Mouse (Mus musculus) megakaryocyte, embryonic 14.5 days (primary cell): ENCODE results near the gene Ncapg2. TPM values are rescaled to one million over a fixed set of nuclear protein-coding genes. Genes with fewer than 3 reads are reported as not detected.

ENCODE experiments used
- H3K27me3 ChIP-seq: replicated peaks from 2 replicates; pipeline ENCODE3; 2012; ENCODE audit warnings: inconsistent platforms
- H3K36me3 ChIP-seq: replicated peaks from 2 replicates; pipeline ENCODE3; 2012; ENCODE audit warnings: low read length, inconsistent platforms, mixed read lengths
- H3K4me1 ChIP-seq: 2 replicates; pipeline ENCODE4 v1.6.1; 2012; ENCODE audit warnings: inconsistent platforms
- H3K4me3 ChIP-seq: replicated peaks from 2 replicates; pipeline ENCODE3; 2012; ENCODE audit warnings: moderate library complexity, mild to moderate bottlenecking, inconsistent platforms
- H3K9me3 ChIP-seq: 2 replicates; pipeline ENCODE4 v1.6.1; 2012; ENCODE audit warnings: inconsistent platforms
- FLI1 ChIP-seq: IDR thresholded peaks from 2 replicates; pipeline ENCODE4 v1.6.1; 2012; ENCODE audit warnings: low read length, inconsistent platforms, mixed read lengths
- GATA1 ChIP-seq: IDR thresholded peaks from 3 replicates; pipeline ENCODE4 v1.6.1; 2012; ENCODE audit warnings: mixed read lengths, low read length, inconsistent platforms, borderline replicate concordance
- polyA plus RNA-seq: library from polyadenylated mRNA; stranded (reverse); fragments of >175 nt; gene quantifications from 2 replicates; pipeline ENCODE4 v1.2.3, GENCODE M21; 2012; ENCODE audit warnings: low replicate concordance; ENCODE audit not compliant: insufficient read depth

Ncapg2 gene
- polyA plus RNA-seq, 1 experiment, result 0.40 TPM

DNA sequence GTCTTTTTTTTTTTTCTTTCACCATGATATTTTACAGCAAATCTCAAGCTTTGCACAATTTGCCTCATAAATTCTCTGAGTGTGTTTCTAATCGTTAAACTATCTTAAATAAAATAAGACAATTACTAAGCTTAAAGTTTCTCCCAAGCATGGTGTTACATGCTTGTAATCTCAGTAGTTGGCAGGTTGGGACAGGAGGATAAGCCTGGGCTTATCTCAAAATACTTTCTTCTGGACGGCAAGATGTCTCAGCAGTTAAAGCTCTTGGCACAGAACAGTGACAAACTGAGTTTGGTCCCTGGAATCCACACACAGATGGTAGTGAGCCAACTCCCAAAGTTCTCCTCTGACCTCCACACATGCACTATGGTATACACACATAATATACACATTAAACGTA lies 69.5 kb downstream of the Ncapg2 start:
- H3K27me3 ChIP-seq, result no peaks in the 10 kb centered on the region
- no peaks in the 10 kb centered on the region for H3K4me1 ChIP-seq
- TF ChIP-seq FLI1, result no peak
- no peak for TF ChIP-seq GATA1
- no peaks in the 10 kb centered on the region for H3K9me3 ChIP-seq
- no peaks in the 10 kb centered on the region for H3K36me3 ChIP-seq
- no peak overlapping the region for H3K4me3 ChIP-seq

- TF ChIP-seq GATA1, result no peak
- Histone ChIP-seq H3K27me3 (no peaks in the 10 kb centered on the region), H3K36me3 (no peaks in the 10 kb centered on the region), H3K4me1 (no peaks in the 10 kb centered on the region), H3K9me3 (no peaks in the 10 kb centered on the region), H3K4me3 (no peak overlapping the region)
Measured at GRCm38 (mm10) chr12:116478771-116479170, 73.6 kb downstream of the Ncapg2 start.

DNA sequence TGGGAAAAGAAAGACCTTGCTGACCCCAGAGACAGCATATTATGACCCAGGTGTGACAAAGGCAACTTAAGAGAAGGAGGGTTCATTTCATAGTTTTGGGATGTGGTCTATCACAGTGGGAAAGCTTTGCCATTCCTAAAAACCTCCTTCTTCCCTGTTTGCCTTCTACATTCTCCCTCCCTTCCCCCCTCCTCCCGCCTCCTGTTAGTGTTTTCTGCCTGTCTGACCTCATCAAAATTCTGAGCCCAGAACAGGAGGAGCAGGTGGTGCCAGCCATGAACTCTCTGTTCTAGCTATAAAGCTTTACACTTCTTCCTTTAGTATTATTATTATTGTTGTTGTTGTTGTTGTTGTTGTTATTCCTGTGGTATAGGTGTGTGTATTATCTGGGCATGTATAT lies 76.7 kb downstream of the Ncapg2 start:
- no peak for TF ChIP-seq GATA1
- TF ChIP-seq FLI1, result no peak
- Histone ChIP-seq H3K9me3 (no peaks in the 10 kb centered on the region), H3K36me3 (no peaks in the 10 kb centered on the region), H3K27me3 (peaks cover 28% of the 10 kb centered on the region), H3K4me1 (peaks cover 20% of the 10 kb centered on the region), H3K4me3 (no peak overlapping the region)

DNA sequence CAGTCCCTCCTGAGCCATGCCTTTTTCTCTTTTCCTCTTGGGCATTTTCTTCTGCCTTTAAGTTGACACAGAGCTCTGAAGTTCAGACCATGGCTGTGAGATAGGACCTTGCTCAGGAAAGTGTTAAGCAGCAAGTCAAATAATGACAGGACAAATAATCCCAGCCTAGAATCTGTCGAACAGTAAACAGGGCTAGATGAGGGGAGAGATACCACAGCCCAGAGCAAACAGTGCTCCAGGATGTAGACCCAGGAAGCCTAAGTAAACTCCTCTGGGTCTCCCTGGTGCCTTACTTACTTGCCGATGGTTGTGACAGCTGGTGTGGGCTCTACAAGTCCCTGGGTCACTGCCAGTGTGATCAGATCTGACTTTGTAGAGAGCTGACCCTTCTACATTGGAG lies 78.4 kb downstream of the Ncapg2 start:
- Histone ChIP-seq H3K4me3 (no peak overlapping the region), H3K36me3 (no peaks in the 10 kb centered on the region), H3K9me3 (peaks cover 3% of the 10 kb centered on the region; the same call in 1 of the 2 replicates), H3K4me1 (peaks cover 20% of the 10 kb centered on the region), H3K27me3 (peaks cover 43% of the 10 kb centered on the region)
- TF ChIP-seq GATA1, result no peak
- TF ChIP-seq FLI1, result no peak

GRCm38 (mm10) chr12:116484991-116485390 lies 79.8 kb downstream of the Ncapg2 start:
- Histone ChIP-seq H3K4me1 (peaks cover 20% of the 10 kb centered on the region), H3K4me3 (peak overlapping the region; percentile 88), H3K36me3 (no peaks in the 10 kb centered on the region), H3K27me3 (peaks cover 49% of the 10 kb centered on the region), H3K9me3 (peaks cover 3% of the 10 kb centered on the region; the same call in 1 of the 2 replicates)
- no peak for TF ChIP-seq GATA1
- TF ChIP-seq FLI1, result no peak

GRCm38 (mm10) chr12:116485591-116486403 lies 80.6 kb downstream of the Ncapg2 start, which contains the start of gene Ptprn2:
TSS of gene Ptprn2 (plus strand) at chr12:116485720.
- peak within 1 kb of the TSS; percentile 88 for H3K4me3 ChIP-seq
- peaks cover 3% of the 10 kb centered on the region; the same call in 1 of the 2 replicates for H3K9me3 ChIP-seq
- peaks cover 20% of the 10 kb centered on the region for H3K4me1 ChIP-seq
- no peaks in the 10 kb centered on the region for H3K36me3 ChIP-seq
- peaks cover 49% of the 10 kb centered on the region for H3K27me3 ChIP-seq
- no peak for TF ChIP-seq GATA1
- TF ChIP-seq FLI1, result no peak

- H3K4me1 ChIP-seq, result peaks cover 20% of the 10 kb centered on the region
- peaks cover 49% of the 10 kb centered on the region for H3K27me3 ChIP-seq
- H3K36me3 ChIP-seq, result no peaks in the 10 kb centered on the region
- TF ChIP-seq FLI1, result no peak
- no peak for TF ChIP-seq GATA1
- peaks cover 3% of the 10 kb centered on the region; the same call in 1 of the 2 replicates for H3K9me3 ChIP-seq
- peak overlapping the region; percentile 88 for H3K4me3 ChIP-seq
Measured at GRCm38 (mm10) chr12:116486404-116486730, 81.2 kb downstream of the Ncapg2 start.

DNA sequence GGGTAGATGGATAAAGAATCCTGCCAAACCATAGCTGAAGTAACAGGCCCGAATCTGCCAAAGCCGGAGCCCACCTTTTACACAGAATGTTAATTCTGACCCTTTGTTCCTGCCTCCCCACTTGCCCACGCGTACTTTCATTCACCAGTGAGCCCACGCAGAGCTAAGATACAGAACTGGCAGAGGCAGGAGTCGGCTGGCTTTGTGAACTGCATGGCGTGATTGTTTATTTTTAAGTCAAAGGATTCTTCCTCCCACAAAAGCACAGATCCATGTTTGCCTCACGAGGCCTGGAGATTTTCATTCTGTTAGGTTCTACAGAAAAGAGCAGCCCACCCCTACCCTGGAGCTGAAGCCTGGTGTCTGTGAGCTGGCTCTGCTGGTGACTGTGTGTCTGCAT lies 83.6 kb downstream of the Ncapg2 start:
- peaks cover 3% of the 10 kb centered on the region; the same call in 1 of the 2 replicates for H3K9me3 ChIP-seq
- H3K4me3 ChIP-seq, result no peak overlapping the region
- no peaks in the 10 kb centered on the region for H3K36me3 ChIP-seq
- TF ChIP-seq GATA1 (no peak), FLI1 (no peak)
- H3K27me3 ChIP-seq, result peaks cover 51% of the 10 kb centered on the region
- H3K4me1 ChIP-seq, result peaks cover 20% of the 10 kb centered on the region

- TF ChIP-seq GATA1 (no peak), FLI1 (no peak)
- no peaks in the 10 kb centered on the region for H3K36me3 ChIP-seq
- H3K4me3 ChIP-seq, result no peak overlapping the region
- H3K9me3 ChIP-seq, result peaks cover 3% of the 10 kb centered on the region; the same call in 1 of the 2 replicates
- H3K4me1 ChIP-seq, result peaks cover 9% of the 10 kb centered on the region
- peaks cover 34% of the 10 kb centered on the region for H3K27me3 ChIP-seq
Measured at GRCm38 (mm10) chr12:116490575-116491356, 85.6 kb downstream of the Ncapg2 start.

GRCm38 (mm10) chr12:116498666-116499065 lies 93.5 kb downstream of the Ncapg2 start:
- no peak overlapping the region for H3K4me3 ChIP-seq

More at GRCm38 (mm10) chr12:116498666-116499065, 93.5 kb downstream of the Ncapg2 start:
- H3K4me1 ChIP-seq, result no peaks in the 10 kb centered on the region
- no peaks in the 10 kb centered on the region for H3K36me3 ChIP-seq
- no peak for TF ChIP-seq GATA1
- TF ChIP-seq FLI1, result no peak
- H3K27me3 ChIP-seq, result no peaks in the 10 kb centered on the region
- H3K9me3 ChIP-seq, result no peaks in the 10 kb centered on the region
